Mouse (Mus musculus) neural tube, embryonic 13.5 days (tissue): ENCODE data around the gene Nfil3. TPM values are rescaled to one million over a fixed set of nuclear protein-coding genes. Genes with fewer than 3 reads are reported as not detected.
A peak's percentile ranks its signal among the peaks of the same experiment; 100 is the strongest.

Experiments
- ATAC-seq: fragments of 200-750 bp; cut with Nextera tagmentation; 2 replicates; pipeline ENCODE4 v1.8.0; 2017; ENCODE audit warnings: low read depth, mild to moderate bottlenecking, moderate TSS enrichment, moderate library complexity
- H3K27ac ChIP-seq: fragments of 300-500 bp; sonication (generic); replicated peaks from 2 replicates; pipeline ENCODE4 v1.5.1; 2015; ENCODE audit warnings: moderate library complexity, mild to moderate bottlenecking, inconsistent platforms
- H3K27me3 ChIP-seq: fragments of 300-500 bp; sonication (generic); 2 replicates; pipeline ENCODE4 v1.6.1; 2015; ENCODE audit warnings: mild to moderate bottlenecking, inconsistent platforms
- H3K36me3 ChIP-seq: fragments of 300-500 bp; sonication (generic); 2 replicates; pipeline ENCODE4 v1.6.1; 2015; ENCODE audit warnings: mild to moderate bottlenecking, inconsistent platforms
- H3K4me1 ChIP-seq: fragments of 300-500 bp; sonication (generic); replicated peaks from 2 replicates; pipeline ENCODE4 v1.6.1; 2015; ENCODE audit warnings: inconsistent platforms
- H3K4me2 ChIP-seq: fragments of 300-500 bp; sonication (generic); 2 replicates; pipeline ENCODE4 v1.6.1; 2015; ENCODE audit warnings: inconsistent platforms, mild to moderate bottlenecking, moderate library complexity
- H3K4me3 ChIP-seq: fragments of 300-500 bp; sonication (generic); 2 replicates; pipeline ENCODE4 v1.5.1; 2015; ENCODE audit warnings: mild to moderate bottlenecking, inconsistent platforms
- H3K9ac ChIP-seq: fragments of 300-500 bp; sonication (generic); 2 replicates; pipeline ENCODE4 v1.6.1; 2015; ENCODE audit warnings: moderate library complexity, mild to moderate bottlenecking, inconsistent platforms
- H3K9me3 ChIP-seq: fragments of 300-500 bp; sonication (generic); 2 replicates; pipeline ENCODE4 v1.6.1; 2016; ENCODE audit warnings: inconsistent platforms
- WGBS: fragments of 180-500 bp; shearing (Covaris S2); methylation state at CpG from one replicate; pipeline ENCODE4 v1.1.7; 2015; 5-methylcytosine and 5-hydroxymethylcytosine counted together
- polyA plus RNA-seq: library from polyadenylated mRNA; unstranded; fragments of >200 nt; fragmentation: Nextera tagmentation; extraction: Ambion mirVana; gene quantifications from 2 replicates; pipeline ENCODE4 v1.2.1, GENCODE M21; 2015

The Nfil3 gene
- polyA plus RNA-seq, 1 experiment from 2014 or later: 53.6 TPM

GRCm38 (mm10) chr13:52962922-52963321, 18.0 kb downstream of the Nfil3 start:
- no peak overlapping the region for H3K9ac ChIP-seq
- peaks cover 38% of the 10 kb centered on the region for H3K36me3 ChIP-seq
- no peak overlapping the region for H3K27ac ChIP-seq
- no peak overlapping the region for H3K4me2 ChIP-seq
- no peak overlapping the region for H3K4me3 ChIP-seq
- WGBS: 88% methylated on average over 4 of the region's 4 CpGs
- H3K4me1 ChIP-seq: no peaks in the 10 kb centered on the region
- no peaks in the 10 kb centered on the region for H3K27me3 ChIP-seq
- ATAC-seq: no peak
- H3K9me3 ChIP-seq: no peaks in the 10 kb centered on the region

- Histone ChIP-seq H3K4me1 (no peaks in the 10 kb centered on the region), H3K27ac (no peak overlapping the region), H3K27me3 (no peaks in the 10 kb centered on the region), H3K36me3 (peaks cover 32% of the 10 kb centered on the region), H3K4me3 (no peak overlapping the region), H3K4me2 (no peak overlapping the region), H3K9ac (no peak overlapping the region), H3K9me3 (no peaks in the 10 kb centered on the region)
- 88% methylated on average over 6 of the region's 6 CpGs for WGBS
- no peak for ATAC-seq
Observed at GRCm38 (mm10) chr13:52962361-52962760, 18.5 kb downstream of the Nfil3 start.

- H3K9me3 ChIP-seq: 0 out of 2 replicates have a peak, but pooled peaks cover 3% of the 10 kb centered on the region
- no peak overlapping the region for H3K4me3 ChIP-seq
- no peak for ATAC-seq
- H3K9ac ChIP-seq: no peak overlapping the region
- H3K36me3 ChIP-seq: no peaks in the 10 kb centered on the region
- H3K4me2 ChIP-seq: no peak overlapping the region
- no peaks in the 10 kb centered on the region for H3K4me1 ChIP-seq
- 69% methylated on average over 6 of the region's 6 CpGs for WGBS
- H3K27me3 ChIP-seq: no peaks in the 10 kb centered on the region
- H3K27ac ChIP-seq: no peak overlapping the region
Observed at GRCm38 (mm10) chr13:52953779-52954553, 26.9 kb downstream of the Nfil3 start.

DNA sequence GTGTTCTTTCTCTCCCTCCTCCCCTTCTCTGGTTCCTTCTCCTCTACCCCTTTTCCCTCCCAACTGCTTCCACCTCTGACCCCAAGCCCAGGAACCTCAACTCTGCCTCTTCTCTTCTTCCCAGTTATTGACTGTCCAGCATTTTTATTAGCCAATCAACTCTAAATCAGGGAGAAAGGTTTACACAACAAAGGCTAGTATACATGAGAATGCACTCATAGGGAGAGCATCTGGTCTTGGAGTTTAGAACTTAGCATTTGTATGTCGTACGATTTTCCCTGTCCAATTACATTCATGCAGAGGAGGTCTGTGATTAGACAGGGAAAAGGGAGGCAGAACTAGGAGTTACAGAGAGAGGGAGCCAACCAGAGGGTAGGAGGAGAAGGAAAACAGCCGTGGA, 31.7 kb downstream of the Nfil3 start:
- H3K27ac ChIP-seq: no peak overlapping the region
- H3K4me1 ChIP-seq: peaks cover 5% of the 10 kb centered on the region
- no peaks in the 10 kb centered on the region for H3K36me3 ChIP-seq
- H3K4me3 ChIP-seq: no peak overlapping the region
- 0 out of 2 replicates have a peak, but pooled peaks cover 3% of the 10 kb centered on the region for H3K9me3 ChIP-seq
- ATAC-seq: no peak
- H3K4me2 ChIP-seq: no peak overlapping the region
- no peaks in the 10 kb centered on the region for H3K27me3 ChIP-seq
- no peak overlapping the region for H3K9ac ChIP-seq
- 86% methylated on average over 3 of the region's 3 CpGs for WGBS

- Histone ChIP-seq H3K4me3 (no peak overlapping the region), H3K27ac (no peak overlapping the region), H3K27me3 (no peaks in the 10 kb centered on the region), H3K36me3 (no peaks in the 10 kb centered on the region), H3K4me1 (peaks cover 5% of the 10 kb centered on the region), H3K9me3 (0 out of 2 replicates have a peak, but pooled peaks cover under 1% of the 10 kb centered on the region), H3K4me2 (no peak overlapping the region), H3K9ac (no peak overlapping the region)
- no peak for ATAC-seq
- 72% methylated on average over 4 of the region's 4 CpGs for WGBS
Observed at GRCm38 (mm10) chr13:52947545-52947944, 33.3 kb downstream of the Nfil3 start.

DNA sequence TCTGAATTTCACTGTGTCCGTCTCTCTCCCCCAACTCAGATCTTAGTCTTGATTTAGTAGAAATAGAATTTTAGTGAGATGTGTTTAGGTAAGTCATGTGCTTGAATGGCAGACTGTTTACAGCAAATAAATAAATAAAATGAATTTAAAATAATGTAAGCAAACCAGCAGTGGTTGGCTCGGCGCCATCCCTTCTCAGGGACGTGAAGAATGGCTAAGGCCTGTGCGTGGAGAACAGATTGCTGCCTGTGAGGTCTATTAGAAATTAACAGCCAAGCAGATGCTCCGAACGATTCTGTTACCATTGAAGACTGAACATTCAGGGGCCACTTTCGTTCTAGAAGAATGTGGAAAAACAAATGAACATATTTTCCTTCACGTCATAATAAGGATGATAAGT, 35.1 kb downstream of the Nfil3 start:
- H3K27ac ChIP-seq: no peak overlapping the region
- H3K27me3 ChIP-seq: no peaks in the 10 kb centered on the region
- no peak overlapping the region for H3K9ac ChIP-seq
- no peaks in the 10 kb centered on the region for H3K9me3 ChIP-seq
- H3K4me3 ChIP-seq: no peak overlapping the region
- WGBS: 65% methylated on average over 9 of the region's 9 CpGs
- H3K4me2 ChIP-seq: no peak overlapping the region
- H3K36me3 ChIP-seq: no peaks in the 10 kb centered on the region
- ATAC-seq: no peak
- H3K4me1 ChIP-seq: peaks cover 5% of the 10 kb centered on the region

GRCm38 (mm10) chr13:52944116-52944515, 36.8 kb downstream of the Nfil3 start:
- Histone ChIP-seq H3K27me3 (no peaks in the 10 kb centered on the region), H3K4me1 (peaks cover 5% of the 10 kb centered on the region), H3K9me3 (no peaks in the 10 kb centered on the region), H3K27ac (no peak overlapping the region), H3K36me3 (no peaks in the 10 kb centered on the region), H3K4me2 (no peak overlapping the region), H3K4me3 (no peak overlapping the region), H3K9ac (no peak overlapping the region)
- no peak for ATAC-seq
- 82% methylated on average over 4 of the region's 4 CpGs for WGBS

DNA sequence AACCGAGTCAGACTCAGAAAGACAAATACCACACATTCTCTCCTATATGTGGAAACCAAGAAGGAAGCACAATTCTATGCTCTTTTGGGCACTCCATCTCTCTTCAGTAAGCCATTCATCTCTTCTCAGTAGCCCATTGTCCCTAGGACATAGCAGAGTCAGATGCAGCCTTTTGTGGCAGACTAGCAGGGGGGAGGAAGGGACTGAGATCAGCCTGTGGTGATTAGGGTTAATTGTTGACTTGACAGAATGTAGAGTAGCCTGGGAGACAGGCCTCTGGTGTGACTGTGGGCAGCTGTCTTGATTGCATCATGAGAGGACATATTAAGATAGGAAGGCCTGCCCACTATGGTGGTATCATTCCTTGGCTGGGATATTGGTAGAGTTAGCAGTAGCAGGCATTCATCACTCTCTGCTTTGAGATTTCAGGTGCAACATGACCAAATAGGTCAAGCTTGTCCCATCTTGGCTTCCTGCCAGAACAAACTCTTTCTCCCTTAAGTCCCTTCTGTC, 37.9 kb downstream of the Nfil3 start:
- no peak overlapping the region for H3K9ac ChIP-seq
- H3K4me3 ChIP-seq: no peak overlapping the region
- peaks cover 5% of the 10 kb centered on the region for H3K4me1 ChIP-seq
- H3K36me3 ChIP-seq: no peaks in the 10 kb centered on the region
- no peak for ATAC-seq
- H3K4me2 ChIP-seq: no peak overlapping the region
- no peaks in the 10 kb centered on the region for H3K27me3 ChIP-seq
- WGBS: 34% methylated on average over 1 of the region's 1 CpGs
- H3K9me3 ChIP-seq: no peaks in the 10 kb centered on the region
- no peak overlapping the region for H3K27ac ChIP-seq

DNA sequence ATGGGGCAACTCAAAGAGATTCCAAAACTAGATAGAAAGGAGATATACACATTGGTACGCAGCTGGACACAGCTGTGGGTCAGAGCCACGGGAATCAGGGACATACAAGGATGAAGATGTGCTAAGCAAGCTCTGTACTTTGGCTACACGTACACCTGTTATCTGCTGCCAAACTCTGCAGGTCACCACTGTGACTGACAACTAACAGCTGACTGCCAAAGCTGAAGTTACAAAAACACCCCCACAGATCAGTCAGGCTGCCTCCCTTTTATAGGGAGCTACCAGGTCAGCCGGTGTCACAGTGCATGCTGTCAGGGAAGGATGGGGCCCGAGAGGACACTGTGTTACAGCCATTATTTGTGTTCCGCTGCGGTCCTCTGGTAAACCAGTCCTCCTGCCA, 39.9 kb downstream of the Nfil3 start:
- Histone ChIP-seq H3K4me3 (no peak overlapping the region), H3K36me3 (no peaks in the 10 kb centered on the region), H3K4me1 (peaks cover 2% of the 10 kb centered on the region), H3K27me3 (no peaks in the 10 kb centered on the region), H3K9me3 (no peaks in the 10 kb centered on the region), H3K4me2 (no peak overlapping the region), H3K27ac (no peak overlapping the region), H3K9ac (no peak overlapping the region)
- ATAC-seq: no peak
- WGBS: 86% methylated on average over 7 of the region's 7 CpGs

- ATAC-seq: no peak
- Histone ChIP-seq H3K27me3 (no peaks in the 10 kb centered on the region), H3K4me3 (no peak overlapping the region), H3K4me2 (no peak overlapping the region), H3K36me3 (no peaks in the 10 kb centered on the region), H3K9me3 (no peaks in the 10 kb centered on the region), H3K27ac (no peak overlapping the region), H3K4me1 (peaks cover 28% of the 10 kb centered on the region), H3K9ac (no peak overlapping the region)
- 48% methylated on average over 10 of the region's 10 CpGs for WGBS
Observed at GRCm38 (mm10) chr13:52930582-52930981, 50.3 kb downstream of the Nfil3 start.

DNA sequence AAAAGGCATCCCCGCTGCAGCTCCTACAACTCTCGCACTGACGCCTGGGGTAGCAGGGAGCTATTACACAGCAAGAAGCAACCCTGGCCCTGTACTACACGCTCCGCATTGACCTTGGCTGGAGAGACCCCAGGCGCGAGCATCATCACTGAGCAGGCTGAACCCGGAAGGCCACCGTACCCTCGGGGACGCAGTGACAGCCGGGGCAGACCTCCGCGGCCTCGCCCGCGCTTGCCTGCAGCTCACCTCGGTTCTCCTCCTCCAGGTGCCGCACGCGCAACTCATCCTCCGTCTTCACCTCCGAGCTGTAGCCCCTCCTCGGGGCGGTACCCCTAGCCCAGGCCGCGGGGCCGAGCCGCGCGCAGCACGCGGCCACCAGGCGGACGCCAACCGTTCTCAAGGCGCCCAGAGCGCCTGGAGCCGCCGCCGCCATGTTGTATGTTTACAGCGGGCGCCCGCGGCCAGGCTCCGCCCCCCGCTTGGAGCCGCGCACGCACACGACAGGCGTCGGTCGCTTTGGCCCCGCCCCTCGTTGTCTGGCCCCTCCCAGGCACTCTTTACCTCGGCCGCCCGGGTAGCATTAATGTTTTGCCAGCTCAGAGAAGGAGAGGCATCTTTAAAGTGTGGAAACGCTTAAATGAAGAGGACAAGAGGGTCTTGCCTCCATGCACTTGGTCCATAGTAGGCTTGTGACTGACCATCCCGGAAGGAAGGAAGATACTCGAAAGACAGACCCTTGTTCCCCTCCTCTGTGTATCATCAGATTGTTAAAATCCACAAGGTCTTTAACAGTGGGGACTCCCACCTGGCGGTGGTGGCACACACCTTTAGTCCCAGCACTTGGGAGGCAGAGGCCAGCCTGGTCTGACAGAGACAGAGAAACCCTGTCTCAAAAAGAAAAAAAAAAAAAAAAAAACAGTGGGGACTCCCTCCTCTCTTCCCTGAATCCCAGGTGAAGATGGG, 51.4 kb downstream of the Nfil3 start, which contains the start of gene Auh:
Auh (minus strand) TSS at position 473 of the 963 bp plus-strand sequence.
- Histone ChIP-seq H3K27me3 (no peaks in the 10 kb centered on the region), H3K4me2 (peak within 1 kb of the TSS; percentile 74), H3K9me3 (no peaks in the 10 kb centered on the region), H3K4me1 (peaks cover 28% of the 10 kb centered on the region), H3K36me3 (no peaks in the 10 kb centered on the region), H3K27ac (peak within 1 kb of the TSS; percentile 83), H3K4me3 (peak within 1 kb of the TSS; percentile 64), H3K9ac (peak within 1 kb of the TSS; percentile 84)
- under 1% methylated on average over 63 of the region's 63 CpGs for WGBS
- peak; percentile 98 for ATAC-seq

DNA sequence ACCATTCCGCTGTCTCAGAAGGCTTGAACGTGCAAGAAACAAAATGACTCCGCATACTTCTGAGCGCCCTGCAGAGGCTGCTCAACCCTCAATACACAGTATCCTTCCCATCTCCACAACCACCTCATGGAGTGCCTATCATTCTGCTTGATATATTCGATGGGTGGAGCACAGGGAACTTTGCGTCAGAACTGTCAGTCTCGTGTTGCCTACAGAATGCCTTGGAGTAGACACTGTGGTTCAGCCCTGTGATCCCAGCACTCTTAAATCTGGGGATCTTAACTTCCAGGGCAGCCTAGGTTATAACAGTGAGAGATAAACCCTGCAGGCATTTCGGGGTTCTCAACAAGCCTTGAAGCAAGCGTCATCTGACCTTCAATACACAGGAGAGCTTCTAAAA, 52.5 kb downstream of the Nfil3 start:
- H3K36me3 ChIP-seq: no peaks in the 10 kb centered on the region
- H3K4me1 ChIP-seq: peaks cover 32% of the 10 kb centered on the region
- no peak for ATAC-seq
- peak overlapping the region; percentile 84 for H3K9ac ChIP-seq
- peak overlapping the region; percentile 83; the same call in 1 of the 2 replicates for H3K27ac ChIP-seq
- WGBS: 71% methylated on average over 9 of the region's 9 CpGs
- H3K9me3 ChIP-seq: no peaks in the 10 kb centered on the region
- no peaks in the 10 kb centered on the region for H3K27me3 ChIP-seq
- peak overlapping the region; percentile 64 for H3K4me3 ChIP-seq
- peak overlapping the region; percentile 74 for H3K4me2 ChIP-seq
